Mouse (Mus musculus) ovary, postnatal 36 days (tissue): Measurements from ENCODE around the gene Zfp991.
"Not testable (repeated sequence)": the region's sequence is repeated elsewhere in the genome, so short reads cannot be mapped to it uniquely, and the experiment has no call there.

Experiments used
- DNase-seq: peaks from one replicate; pipeline ENCODE4 v3.0.0; 2022; ENCODE audit warnings: low spot score, mixed read lengths

Zfp991 gene

DNA sequence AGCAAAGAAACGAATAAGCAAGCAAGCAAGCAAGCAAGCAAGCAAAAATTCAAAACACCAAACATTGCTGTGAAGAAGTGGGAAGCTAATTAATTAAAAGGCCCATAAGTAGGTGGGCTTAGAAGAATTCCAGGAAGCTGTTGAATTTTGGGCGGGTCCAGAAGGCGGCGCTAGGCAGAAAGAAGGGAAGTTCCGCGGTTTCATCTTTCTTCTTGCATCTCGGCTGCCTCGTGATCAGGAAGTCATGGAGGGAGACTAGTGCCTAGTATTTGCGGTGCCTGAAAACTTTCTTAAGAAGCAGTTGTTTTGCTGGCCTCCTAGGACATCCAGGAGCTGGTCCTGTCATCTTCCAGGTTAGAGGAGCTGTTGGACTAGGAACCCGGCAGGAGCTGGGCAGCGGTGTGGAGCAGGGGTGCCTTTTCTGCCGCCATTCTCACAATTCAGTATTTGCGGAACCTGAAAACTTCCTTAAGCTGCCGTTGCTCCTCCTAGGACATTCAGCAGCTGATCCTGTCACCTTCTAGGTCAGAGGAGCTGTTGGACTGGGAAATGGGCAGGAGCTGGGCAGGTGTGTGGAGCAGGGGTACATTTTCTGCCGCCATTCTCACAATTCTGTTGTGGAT is at the start of gene Zfp991:
Gene Zfp991, plus strand, starts transcription at position 202 of the 623 bp plus-strand sequence.
- not testable (repeated sequence) for DNase-seq

DNA sequence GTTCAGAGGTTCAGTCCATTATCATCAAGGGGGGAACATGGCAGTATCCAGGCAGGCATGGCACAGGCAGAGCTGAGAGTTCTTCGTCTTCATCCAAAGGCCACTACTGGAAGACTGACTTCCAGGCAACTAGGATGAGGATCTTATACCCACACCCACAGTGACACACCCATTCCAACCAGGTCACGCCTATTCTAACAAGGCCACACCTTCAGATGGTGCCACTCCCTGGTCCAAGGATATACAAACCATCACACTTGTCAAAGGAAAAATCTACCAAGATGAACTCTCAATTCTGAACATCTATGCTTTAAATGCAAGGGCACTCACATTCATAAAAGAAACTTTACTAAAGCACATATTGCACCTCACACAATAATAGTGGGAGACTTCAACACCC is 36.2 kb upstream of the Zfp991 start:
- DNase-seq, result not testable (repeated sequence)

DNA sequence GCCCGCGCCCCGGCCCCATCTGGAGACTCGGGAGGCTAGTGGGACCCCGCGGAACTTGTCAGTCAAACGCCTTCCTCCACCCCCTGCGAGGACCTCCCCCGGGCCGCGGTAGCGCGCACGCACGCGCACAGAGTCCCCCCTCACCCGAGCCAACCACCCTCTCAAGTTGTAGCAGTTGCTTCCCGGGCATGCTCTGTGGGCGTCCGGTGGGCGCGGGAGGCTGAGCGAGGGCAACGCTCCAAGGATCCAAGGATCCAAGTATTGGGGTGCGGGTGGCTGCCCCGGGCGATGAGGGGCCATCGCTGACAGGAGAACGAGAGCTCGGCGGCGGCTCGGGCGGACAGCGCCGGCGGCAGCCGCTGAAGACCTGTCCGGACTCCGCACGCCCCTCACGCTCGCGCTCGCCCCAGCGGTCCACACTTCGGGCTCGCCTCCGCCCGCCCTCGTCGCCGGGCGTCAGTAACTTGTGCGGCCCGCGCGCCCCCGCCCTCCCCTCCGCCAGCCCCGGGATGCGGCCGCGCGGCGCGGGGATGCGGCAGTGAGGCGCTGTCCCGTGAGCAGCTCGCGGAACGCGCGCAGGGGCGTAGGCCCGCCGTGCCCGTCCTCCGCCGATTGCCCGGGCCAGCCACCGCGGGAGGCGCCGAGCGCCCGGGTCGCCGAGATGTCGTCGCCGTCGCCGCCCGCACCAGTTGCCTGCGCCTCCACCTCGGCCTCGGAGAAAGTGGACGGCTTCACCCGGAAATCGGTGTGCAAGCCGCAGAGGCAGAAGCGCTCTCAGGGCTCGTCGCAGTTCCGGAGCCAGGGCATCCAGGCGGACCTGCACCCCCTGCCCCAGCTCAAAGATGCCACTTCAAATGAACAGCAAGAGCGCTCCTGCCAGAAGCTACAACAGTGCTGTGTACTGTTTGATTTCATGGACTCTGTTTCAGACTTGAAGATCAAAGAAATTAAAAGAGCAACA is 29.9 kb upstream of the Zfp991 start:
- DNase-seq, result not testable (repeated sequence)

DNA sequence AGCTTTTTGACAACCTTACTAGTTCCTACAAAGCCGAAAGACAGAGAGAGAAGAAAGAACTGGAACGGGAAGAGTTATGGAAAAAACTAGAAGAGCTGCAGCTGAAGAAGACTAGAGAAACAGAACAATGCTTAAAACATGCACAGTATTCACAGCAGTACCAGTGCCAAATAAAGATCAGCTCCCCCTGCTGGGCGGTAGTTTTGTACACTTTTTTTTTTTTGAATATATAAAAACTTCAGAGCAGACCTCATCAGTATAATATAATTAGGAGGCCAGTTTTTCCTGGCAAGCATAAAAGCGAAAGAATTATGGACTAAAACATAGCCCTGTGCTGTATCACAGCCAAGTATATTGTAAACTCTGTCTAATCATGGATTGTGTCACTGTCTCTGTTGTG is 28.0 kb upstream of the Zfp991 start:
- DNase-seq, result not testable (repeated sequence)

DNA sequence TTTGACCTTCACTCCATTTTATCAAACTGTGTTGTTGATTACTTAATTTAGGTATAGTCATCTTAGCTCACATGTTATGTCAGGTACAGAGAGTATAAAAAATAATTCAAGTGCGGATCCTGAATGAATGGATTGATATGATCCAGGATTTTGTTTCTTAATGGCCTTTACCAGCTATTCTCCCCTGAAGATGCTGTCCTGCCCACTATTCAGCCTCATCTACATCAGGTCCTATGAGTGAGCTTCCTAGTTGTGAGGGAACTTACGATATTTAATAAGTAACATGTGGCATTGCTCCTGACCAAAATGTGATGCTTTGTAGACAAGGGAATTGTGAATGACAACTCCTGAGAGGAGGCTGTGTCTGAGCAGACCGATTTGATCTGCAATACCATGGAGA is 14.0 kb upstream of the Zfp991 start:
- DNase-seq, result not testable (repeated sequence)

DNA sequence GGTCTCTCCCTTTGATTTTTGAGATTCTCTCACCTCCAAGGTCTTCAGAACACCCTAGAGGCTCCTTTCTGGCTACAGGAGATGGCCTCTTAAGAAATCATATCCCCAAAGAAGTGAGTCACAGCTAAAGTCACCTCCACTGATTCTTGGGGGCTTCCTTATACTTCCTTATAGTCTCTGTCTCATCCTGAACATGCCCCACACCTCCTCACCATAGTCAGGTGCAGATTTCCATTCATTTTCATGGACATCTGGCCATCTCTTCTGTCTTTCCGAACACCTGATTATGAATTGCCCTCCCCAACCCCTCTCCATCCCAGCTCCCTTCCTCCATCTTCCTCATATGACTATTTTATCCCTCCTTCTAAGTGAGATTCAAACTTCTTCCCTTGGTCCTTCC is 9.6 kb upstream of the Zfp991 start:
- DNase-seq, result not testable (repeated sequence)

DNA sequence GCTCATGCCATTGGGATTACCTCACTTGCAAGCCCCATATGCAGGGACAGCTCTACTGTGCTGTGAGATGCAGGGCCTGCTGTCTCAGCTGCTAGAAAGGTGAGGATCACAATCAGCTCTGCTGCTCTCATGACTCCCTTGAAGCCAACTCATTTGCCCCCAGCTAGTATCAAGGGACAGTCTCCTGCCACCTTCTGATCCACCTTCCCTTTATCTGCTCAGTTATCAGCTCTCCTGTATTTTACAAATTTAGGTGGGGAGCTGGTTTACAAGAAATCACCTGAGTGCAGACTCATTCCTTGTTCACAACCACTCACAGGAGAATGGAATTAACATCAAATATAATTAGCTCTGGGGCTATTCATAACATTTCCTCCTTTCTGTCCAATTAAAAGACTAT is 8.0 kb upstream of the Zfp991 start:
- not testable (repeated sequence) for DNase-seq

DNA sequence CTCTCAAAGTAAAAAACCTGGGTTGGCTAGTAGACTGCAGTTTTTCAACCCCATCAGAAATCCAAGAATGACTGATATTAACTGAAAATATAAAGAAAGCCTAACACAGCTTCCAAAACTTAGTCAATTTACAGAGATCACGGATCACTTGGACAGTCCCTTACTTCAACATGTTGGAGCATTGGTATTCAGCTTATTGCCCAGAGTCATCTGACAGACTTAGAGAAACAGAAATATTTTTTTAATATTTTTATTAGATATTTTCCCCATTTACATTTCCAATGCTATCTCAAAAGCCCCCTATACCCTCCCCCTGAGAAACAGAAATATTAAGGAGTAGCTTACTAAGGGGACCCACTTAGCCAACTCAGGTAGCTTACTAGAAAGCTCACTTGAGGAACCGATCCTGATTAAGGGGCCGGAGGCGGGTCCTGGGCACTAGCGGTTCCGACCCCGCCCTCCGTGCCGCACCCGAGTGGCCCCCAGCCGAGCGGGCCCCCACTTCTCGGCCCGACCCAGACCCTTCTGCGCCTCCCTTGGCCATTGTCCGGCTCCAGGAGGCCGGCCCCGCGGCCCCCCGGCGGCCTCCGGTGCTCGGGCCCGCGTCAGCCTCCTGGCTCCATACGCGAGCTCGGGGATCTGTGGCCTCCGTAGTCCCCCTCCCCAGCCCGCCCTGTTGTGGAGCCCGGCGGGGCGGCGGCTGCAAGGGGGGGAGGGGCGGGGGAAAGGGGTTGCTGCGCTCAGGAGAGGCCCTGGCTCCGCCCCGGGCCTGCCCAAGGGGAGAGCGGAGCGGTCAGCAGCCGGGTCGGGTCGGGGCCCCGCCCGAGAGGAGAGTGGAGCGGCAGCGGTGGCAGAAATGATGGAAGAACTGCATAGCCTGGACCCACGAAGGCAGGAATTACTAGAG is 7.2 kb upstream of the Zfp991 start:
- peak; percentile 49 for DNase-seq

DNA sequence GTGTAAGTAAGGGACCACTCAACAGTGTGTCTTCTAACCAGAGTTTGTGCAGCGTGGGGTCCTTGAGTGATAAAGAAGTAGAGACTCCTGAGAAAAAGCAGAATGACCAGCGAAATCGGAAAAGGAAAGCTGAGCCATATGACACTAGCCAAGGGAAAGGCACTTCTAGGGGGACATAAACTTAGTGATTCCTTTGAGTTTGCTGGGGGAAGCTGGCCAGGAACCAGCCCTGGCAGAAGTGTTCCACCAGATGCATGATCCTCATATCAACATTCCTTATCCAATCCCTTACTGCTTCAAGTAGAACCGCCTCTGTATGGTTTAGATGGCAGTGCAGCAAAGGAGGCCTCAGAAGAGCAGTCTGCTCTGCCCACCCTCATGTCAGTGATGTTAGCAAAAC is 6.5 kb upstream of the Zfp991 start:
- DNase-seq, result not testable (repeated sequence)

DNA sequence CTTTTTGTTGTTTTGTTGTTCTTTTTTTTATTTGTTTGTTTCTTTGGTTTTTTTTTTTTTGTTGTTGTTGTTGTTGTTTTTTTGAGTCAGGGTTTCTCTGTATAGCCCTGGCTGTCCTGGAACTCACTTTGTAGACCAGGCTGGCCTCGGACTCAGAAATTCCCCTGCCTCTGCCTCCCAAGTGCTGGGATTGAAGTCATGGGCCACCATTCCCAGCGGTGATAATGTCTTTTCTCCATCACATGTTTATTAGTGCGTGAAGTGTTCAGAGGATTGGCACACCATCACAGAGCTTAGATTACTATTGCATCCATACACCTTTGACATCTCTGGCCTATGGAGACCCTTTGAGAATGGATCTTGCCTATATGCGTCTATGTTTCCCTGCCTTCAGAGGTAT is 6.0 kb upstream of the Zfp991 start:
- DNase-seq, result not testable (repeated sequence)

DNA sequence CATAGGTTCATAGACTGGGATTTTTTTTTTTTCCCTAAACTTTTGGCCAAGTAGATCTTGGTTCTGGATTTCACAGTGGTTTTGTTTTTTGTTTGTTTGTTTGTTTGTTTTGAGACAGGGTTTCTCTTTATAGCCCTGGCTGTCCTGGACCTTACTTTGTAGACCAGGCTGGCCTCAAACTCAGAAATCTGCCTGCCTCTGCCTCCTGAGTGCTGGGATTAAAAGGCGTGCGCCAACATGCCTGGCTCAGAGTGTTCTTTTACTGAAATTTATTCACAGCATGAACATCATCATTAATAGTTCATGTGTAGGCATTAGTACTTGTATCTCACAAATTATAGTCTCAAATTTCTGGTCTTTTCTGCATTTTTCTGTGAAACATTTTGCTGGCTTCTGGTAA is 5.4 kb upstream of the Zfp991 start:
- DNase-seq, result not testable (repeated sequence)

DNA sequence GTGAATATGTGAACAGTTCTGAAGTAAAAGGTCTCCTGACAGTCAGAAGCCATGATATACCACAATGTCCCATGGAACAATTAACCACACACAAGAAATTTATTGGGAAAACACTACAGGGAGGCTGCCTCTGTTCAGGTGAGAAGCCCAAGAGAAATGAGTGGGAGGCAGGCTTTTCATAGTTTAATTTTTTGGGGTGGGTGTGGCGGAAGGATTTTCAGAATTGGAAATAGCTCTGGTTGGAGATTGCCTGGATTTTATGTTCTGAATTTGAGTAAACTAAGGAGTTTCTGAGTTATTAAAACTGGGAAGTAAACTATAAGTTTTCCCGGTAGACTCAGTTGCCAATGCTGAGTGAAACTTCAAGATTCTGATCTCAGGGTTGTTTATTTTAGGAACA is 4.7 kb upstream of the Zfp991 start:
- not testable (repeated sequence) for DNase-seq

DNA sequence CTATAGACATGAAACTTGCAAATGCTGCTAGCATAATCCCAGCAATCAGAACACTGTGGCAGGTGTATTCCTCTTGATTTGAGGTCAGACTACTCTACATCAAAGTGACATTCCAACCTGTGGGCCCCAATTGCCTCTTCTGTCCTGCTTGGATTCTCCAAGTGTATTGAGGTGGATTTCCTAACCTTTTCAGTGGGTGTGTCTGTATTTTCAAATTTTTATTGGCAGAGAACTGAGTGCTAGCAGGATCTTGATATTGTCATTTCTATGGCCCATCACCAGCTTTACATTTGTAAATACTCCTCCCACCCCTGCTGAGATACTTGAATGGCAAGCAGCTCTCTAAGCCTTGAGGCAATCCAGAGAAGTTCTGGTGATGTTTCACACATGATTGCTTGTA is 3.7 kb upstream of the Zfp991 start:
- not testable (repeated sequence) for DNase-seq

DNA sequence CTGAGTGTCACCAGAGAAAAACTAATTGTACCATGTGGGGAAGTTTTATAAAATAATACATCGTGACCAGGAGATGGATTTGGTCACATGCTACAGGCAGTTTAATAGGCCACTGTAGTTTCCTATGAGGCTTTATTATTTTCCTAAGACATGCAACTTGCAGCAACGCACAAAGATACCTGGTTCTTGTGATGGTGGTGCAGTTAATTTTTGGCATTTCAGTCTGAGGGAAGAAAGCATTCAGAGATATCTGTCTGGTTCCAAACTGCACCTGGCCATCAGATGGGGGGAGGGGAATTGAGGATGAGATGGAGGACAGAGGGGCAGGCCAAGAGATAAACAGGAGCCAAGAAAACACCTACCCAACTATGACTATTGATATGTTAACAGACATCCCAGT is 1.8 kb downstream of the Zfp991 start:
- DNase-seq, result not testable (repeated sequence)

DNA sequence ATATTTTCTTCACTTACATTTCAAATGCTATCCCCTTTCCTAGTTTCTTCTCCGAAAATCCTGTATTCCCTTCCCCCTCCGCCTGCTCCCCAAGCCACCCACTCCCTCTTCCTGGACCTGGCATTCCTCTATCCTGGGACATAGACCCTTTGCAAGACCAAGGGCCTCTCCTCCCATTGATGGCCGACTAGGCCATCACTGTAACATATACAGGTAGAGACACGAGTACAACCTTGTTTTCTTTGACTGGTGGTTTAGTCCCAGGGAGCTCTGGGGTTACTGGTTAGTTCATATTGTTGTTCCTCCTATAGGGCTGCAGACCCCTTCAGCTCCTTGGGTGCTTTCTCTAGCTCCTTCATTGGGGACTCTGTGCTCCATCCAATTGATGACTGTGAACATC is 9.9 kb downstream of the Zfp991 start:
- not testable (repeated sequence) for DNase-seq

DNA sequence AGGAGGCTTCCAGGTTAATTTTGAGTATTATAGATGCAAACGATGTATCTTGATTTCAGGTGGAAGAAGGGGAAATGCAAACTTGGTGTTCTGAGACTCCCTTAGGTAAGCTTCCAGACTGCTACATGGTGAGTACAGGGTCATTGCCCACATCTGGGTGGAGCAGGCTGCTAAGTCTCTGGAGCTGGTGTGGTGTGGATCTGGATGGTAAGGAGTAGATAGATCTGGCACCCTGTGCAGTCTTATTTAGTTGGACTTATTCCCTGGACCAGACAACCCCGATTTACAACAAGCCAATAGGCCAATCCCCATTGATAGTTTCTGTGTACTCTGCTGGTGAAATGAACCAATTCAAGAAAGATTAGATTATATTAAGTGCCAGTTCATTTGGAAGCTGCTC is 33.4 kb downstream of the Zfp991 start:
- DNase-seq, result not testable (repeated sequence)

DNA sequence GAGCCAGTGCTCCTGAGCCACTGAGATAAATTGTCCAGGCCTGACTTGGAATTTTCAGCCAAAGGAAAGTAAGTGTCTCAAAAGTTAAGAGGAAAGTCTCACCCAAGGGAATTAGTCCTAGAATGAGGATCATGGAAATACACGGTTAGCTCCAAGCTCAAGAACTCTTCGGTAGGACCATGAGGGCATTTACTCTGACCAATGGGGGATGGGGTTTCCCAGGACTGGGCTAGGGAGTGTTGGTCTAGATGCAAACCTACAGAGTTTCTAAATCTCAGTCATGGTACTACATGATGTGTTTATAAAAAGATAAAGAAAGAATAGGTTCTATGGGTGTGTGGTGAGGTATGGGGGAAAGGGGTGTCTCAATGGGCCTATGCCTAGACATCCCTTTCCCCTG is 38.7 kb downstream of the Zfp991 start:
- DNase-seq, result not testable (repeated sequence)

DNA sequence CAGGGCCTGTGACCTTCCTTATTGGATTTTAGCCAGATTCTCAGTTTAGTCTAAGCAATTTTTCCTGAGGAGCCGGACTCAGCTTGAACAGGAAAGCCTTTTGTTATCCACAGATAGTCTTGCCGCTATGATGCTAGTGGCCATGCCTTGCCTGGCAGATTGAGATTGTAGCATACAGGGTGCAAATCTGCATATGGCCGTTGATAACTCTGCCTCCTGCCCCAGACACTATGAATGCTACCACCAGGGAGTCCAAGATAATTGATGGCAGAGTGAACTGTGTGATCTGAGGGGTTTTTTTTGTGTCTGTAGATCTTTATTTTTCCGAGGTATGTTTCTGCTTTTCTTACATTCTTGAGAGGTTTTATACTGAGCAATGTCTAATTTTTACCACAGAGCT is 39.7 kb downstream of the Zfp991 start:
- DNase-seq, result not testable (repeated sequence)

DNA sequence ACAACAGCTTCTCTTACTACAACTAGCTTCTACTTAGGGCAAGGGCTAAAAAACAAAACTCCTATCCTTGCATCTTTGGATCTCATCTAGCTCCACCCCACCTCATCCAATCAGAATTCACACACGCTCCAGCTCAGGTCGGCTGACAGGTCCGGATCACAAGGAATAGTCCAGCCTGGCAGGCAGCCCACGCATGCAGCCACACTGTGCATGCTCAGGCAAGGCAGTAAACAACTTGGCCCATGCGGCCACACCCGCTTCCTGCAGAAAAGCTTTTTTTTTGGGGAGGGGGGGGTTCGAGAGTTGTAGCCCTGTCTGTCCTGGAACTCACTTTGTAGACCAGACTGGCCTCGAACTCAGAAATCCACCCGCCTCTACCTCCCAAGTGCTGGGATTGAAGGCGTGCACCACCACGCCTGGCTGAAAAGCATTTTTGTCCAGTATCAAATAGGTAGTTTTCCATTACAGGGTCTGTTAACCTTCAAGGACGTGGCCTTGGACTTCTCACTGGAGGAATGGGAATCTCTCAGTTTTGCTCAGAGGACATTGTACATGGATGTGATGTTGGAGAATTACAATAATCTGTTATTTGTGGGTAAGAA is 44.5 kb downstream of the Zfp991 start:
- not testable (repeated sequence) for DNase-seq

DNA sequence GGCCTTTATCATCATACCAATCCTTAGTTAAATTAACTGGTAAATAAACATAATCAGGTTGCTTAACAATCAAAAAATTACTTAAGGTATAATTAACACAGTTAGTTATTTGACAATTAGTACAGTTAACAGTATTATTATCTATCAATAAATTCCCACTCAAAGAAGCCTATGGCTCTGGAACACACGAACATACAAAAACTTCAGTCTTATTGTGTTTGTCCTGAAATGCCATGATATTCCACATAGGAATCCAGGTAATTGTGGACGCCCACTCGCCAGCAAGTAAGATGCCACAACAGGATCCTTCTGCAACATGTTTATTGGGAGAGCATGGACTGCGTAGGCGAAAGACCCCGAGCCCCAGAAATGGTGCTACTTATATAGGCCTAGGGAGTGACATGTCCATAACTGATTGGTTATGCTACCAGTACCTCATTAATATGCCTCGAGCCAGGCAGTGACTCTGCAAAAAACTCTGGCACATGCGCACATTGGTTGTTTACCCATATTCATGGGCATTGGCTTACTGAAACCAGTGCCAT is 49.4 kb downstream of the Zfp991 start:
- DNase-seq, result not testable (repeated sequence)

DNA sequence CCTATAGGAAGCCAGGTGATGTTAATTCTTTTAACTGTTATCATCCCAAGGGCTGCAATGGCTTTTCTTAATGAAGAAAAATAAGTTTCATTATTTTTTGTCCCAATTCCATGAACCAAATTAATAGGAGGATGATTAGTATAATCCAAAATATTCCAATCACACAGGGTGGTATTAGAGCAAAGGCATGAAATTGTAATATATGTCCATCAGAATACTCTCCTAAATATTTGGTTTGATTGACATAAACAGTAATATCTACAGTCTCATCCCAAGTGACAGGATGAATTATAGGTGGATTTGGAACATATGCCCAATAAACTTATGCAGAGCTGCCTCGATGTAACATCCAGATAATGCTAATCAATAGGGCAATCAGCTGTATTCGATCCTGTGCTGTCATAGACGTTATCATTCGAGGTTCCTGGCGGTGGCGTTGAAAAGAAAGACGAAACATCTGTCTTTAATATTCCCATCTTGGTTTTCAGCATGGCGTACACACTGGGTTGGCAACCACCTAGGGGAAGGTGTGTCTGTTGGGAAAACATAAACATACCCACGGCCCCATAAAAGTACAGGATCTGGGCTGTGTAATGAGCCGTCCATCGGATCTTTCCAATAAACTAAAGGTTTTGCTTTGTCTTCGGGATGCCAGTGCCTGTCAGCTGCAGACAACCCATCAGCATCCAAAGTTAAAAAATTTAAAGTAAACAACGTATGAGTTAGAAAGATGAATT is 50.3 kb downstream of the Zfp991 start:
- not testable (repeated sequence) for DNase-seq
